11 mouse cellular contexts compared by ENCODE assay signal in genomic region chr3:104445576-104445975, GRCm38 (mm10).
A peak's percentile ranks its signal among the peaks of the same experiment; 100 is the strongest.
DNase-seq lines count a peak whose midpoint lies in the region; ATAC-seq and TF ChIP-seq lines count a peak whose summit lies in the region.
"Had no signal": no experiment of that assay in that cellular context is flagged by ENCODE, and none has a peak within 500 bp of the region (broad histone marks: within the 10 kb centered on the region; RNA-seq: fewer than 3 reads in every experiment).

No protein-coding gene starts in this region.

- TF ChIP-seq EP300 in lung, postnatal 0 days (IDR thresholded peaks at IDR 0.05), result no peak

- peak; percentile 43 for TF ChIP-seq CTCF in lung, postnatal 0 days (IDR thresholded peaks at IDR 0.05)

- no peaks in the 10 kb centered on the region for H3K36me3 ChIP-seq in lung, postnatal 0 days (ENCODE audit: insufficient read depth, low read length)
- H3K36me3 ChIP-seq in hindbrain, embryonic 14.5 days (replicated peaks; ENCODE audit: control insufficient read depth, insufficient read depth), result no peaks in the 10 kb centered on the region
- H3K36me3 ChIP-seq: intestine, embryonic 15.5 days; midbrain, embryonic 12.5 days had no signal

- peaks cover 13% of the 10 kb centered on the region; the same call in 1 of the 2 replicates for H3K4me1 ChIP-seq in lung, postnatal 0 days (ENCODE audit: insufficient read depth, low read depth, low read length)
- 0 out of 2 replicates have a peak, but pooled peaks cover 7% of the 10 kb centered on the region for H3K4me1 ChIP-seq in hindbrain, embryonic 14.5 days (replicated peaks; ENCODE audit: control insufficient read depth, insufficient read depth, low read length)

- no peaks in the 10 kb centered on the region for H3K27me3 ChIP-seq in lung, postnatal 0 days (replicated peaks; ENCODE audit: insufficient read depth, low read length)
- H3K27me3 ChIP-seq in hindbrain, embryonic 14.5 days (ENCODE audit: control insufficient read depth, insufficient read depth, low read length), result no peaks in the 10 kb centered on the region
- H3K27me3 ChIP-seq: intestine, embryonic 15.5 days; midbrain, embryonic 12.5 days had no signal

- no peak overlapping the region for H3K27ac ChIP-seq in lung, postnatal 0 days (ENCODE audit: low read length)
- H3K27ac ChIP-seq in hindbrain, embryonic 14.5 days, result no peak overlapping the region
- H3K27ac ChIP-seq: intestine, embryonic 15.5 days; midbrain, embryonic 12.5 days had no signal

- no peak overlapping the region for H3K4me2 ChIP-seq in lung, postnatal 0 days (replicated peaks; ENCODE audit: low read depth, low read length)
- H3K4me2 ChIP-seq in hindbrain, embryonic 14.5 days (replicated peaks), result no peak overlapping the region
- H3K4me2 ChIP-seq: intestine, embryonic 15.5 days; midbrain, embryonic 12.5 days had no signal

- no peak overlapping the region for H3K9ac ChIP-seq in lung, postnatal 0 days (replicated peaks; ENCODE audit: low read depth)
- H3K9ac ChIP-seq in hindbrain, embryonic 14.5 days, result no peak overlapping the region
- H3K9ac ChIP-seq: intestine, embryonic 15.5 days; midbrain, embryonic 12.5 days had no signal

- peak; percentile 36 for DNase-seq in cerebellum, adult 11-12 months
- DNase-seq in lung, postnatal 0 days (ENCODE audit: low spot score), result peak; percentile 52
- DNase-seq in lung, postnatal 4 days, result no peak
- peak; percentile 50 for DNase-seq in cerebellum, adult 9-10 months
- peak; percentile 36 for DNase-seq in lung, postnatal 36 days
- no peak for DNase-seq in thymus, postnatal 14 days
- DNase-seq in hindbrain, embryonic 14.5 days (ENCODE audit: low spot score), result no peak
- DNase-seq: layer of hippocampus, adult 9-11 months had no signal

- no peak for ATAC-seq in cerebellum, adult (ENCODE audit: insufficient number of reproducible peaks, low FRiP score, low TSS enrichment)
- ATAC-seq in lung, postnatal 0 days, result no peak
- ATAC-seq in hindbrain, embryonic 14.5 days (ENCODE audit: low FRiP score), result no peak
- ATAC-seq: intestine, embryonic 15.5 days had no signal

- WGBS in lung, postnatal 0 days, result 20% methylated on average over 6 of the region's 6 CpGs
- 53% methylated on average over 6 of the region's 6 CpGs for WGBS in hindbrain, embryonic 14.5 days

- no peaks in the 10 kb centered on the region for H3K9me3 ChIP-seq in lung, postnatal 0 days (ENCODE audit: low read length)
- no peaks in the 10 kb centered on the region for H3K9me3 ChIP-seq in hindbrain, embryonic 14.5 days (ENCODE audit: control insufficient read depth, low read length)
- H3K9me3 ChIP-seq: intestine, embryonic 15.5 days; midbrain, embryonic 12.5 days had no signal

- H3K4me3 ChIP-seq in lung, postnatal 0 days (ENCODE audit: low read depth, low read length), result no peak overlapping the region
- no peak overlapping the region for H3K4me3 ChIP-seq in hindbrain, embryonic 14.5 days (replicated peaks; ENCODE audit: low read length)
- H3K4me3 ChIP-seq: intestine, embryonic 15.5 days; midbrain, embryonic 12.5 days had no signal

Comparison
In these comparisons a context has a peak if more than half of its experiments do, and no peak if none do; other contexts are left out.
1. DNase-seq: peak in cerebellum, adult 11-12 months (single experiment), lung, postnatal 0 days (single experiment), cerebellum, adult 9-10 months (single experiment) and lung, postnatal 36 days (single experiment); none in lung, postnatal 4 days (0 of 2), thymus, postnatal 14 days (single experiment) and hindbrain, embryonic 14.5 days (single experiment).